Mouse (Mus musculus) megakaryocyte progenitor cell, adult 5-6 weeks (primary cell): ENCODE data around the gene Tex26. TPM values are rescaled to one million over a fixed set of nuclear protein-coding genes. Genes with fewer than 3 reads are reported as not detected.

Experiments
- ATAC-seq: replicated peaks from 2 replicates; pipeline ENCODE4 v1.8.0; 2016; ENCODE audit warnings: mild to moderate bottlenecking, moderate TSS enrichment, inconsistent platforms; ENCODE audit not compliant: poor library complexity
- total RNA-seq, 2 experiments: library from RNA; stranded (forward) in 1 of 2; stranded (reverse) in 1 of 2; fragments of 157-497, 149-512 nt in 1 of 2; fragments of 200-1000 nt in 1 of 2; gene quantifications; 2 replicates each; pipeline versions ENCODE4 v1.2.3 to v1.2.4; 2015 to 2017

Gene Tex26
- total RNA-seq, 2 experiments from 2014 or later, result not detected

DNA sequence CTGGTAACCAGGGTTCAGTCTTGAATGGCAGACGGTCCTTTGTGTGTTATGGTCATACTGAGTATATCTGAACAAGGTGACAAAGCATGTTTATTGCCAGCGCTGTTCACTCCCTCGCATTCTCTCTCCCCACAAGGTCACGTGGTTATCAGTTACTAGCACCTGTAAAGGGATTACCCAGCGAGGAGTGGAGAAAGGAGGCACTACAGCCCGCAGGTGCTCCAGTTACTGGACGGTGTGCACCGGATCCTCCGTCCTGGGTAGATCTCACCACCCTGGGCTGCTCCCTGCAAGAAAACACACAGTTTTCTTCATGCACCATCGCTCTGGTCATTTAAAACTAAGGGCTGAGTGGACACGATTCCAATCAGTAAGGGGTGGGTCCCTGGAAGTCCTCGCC is 44.8 kb downstream of the Tex26 start:
- peak; percentile 29; the same call in 1 of the 2 replicates for ATAC-seq

DNA sequence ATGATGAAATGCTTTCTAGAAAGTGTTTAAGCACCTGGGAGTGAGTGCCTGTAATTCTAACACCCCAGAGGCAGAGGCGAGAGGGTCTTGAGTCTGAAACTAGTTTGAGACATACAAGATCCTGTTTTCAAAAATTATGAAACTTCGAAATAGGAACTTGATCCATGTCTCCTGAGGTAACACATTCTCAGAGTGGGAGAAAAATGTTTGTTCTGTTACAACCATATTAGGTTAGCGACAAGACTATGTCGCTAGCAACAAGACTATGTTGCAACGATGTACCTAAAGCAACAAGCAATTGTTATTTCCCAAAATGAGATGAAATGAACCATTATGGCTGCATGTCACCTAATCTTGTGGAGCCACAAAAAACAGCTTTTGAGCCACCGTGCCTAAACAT is 46.0 kb downstream of the Tex26 start:
- peak; percentile 64 for ATAC-seq

DNA sequence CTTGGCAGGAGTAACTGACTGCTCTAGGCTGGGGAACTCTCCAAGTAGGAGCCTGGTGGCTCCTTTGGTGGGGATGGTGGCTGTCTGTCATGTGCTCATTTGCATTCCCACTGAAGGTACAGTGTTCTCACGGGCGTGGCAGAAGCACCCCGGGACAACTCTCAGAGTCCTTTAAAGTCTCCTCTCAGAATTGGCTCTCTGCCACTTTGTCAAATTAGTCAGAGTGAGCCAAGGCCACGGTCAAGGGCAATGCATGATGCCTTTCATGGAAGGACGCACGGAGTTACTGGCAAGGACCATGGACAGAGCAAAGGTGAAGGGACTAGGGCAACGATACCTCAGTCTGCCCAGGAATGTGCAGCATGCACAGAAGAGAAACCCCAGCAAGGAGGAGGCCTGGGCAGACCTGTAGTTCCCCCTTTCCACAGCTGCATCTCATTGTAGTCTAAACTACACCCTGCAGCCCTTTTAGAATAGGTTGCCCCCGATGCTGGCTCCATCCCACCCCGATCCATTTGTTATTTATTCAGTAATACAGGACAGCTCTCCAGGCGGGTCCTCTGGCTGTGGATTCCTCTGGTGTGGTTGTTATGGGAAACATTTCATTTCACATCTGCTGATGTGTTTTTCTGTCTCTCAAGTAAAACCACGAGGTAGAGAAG is 49.0 kb downstream of the Tex26 start:
- ATAC-seq, result no peak

DNA sequence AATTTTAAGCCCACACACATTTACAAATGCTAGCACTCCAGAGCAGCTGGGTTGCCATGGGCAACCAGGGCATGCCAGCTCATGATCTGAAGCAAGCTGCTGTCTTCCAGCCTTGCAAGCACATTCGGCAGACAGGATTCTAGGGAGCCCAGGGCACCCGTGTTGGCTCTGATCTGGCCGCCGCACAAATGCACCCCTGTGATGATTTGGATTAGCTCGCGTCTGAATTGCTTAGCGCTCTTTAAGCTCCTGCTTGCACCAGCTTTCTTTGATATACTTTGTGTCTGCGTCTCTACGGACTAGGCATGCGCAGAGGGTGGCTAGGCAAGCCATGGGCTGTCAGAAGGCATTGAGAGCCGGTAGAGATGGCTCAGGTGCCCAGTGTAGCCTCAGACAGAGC is 49.7 kb downstream of the Tex26 start:
- ATAC-seq, result no peak

DNA sequence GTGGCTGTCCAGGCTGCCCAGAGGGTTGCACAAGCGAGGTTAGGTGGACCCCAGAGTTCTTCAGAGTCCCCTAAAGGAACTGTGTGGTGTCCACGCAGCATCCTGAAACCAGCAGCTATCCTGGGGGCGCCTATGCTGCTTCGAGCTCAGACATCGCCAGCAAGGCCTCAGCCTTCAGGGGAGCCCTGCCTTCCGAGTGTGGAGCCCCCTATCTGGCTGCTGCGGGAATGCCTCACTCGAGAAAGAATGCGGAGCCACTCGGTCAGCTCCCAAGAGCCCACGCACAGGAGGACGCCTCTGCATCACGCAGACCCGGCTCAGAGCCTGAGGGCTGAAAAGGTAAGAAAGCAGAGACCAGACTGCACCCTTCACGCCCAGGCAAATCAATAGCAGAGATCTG is 50.8 kb downstream of the Tex26 start:
- ATAC-seq, result no peak

DNA sequence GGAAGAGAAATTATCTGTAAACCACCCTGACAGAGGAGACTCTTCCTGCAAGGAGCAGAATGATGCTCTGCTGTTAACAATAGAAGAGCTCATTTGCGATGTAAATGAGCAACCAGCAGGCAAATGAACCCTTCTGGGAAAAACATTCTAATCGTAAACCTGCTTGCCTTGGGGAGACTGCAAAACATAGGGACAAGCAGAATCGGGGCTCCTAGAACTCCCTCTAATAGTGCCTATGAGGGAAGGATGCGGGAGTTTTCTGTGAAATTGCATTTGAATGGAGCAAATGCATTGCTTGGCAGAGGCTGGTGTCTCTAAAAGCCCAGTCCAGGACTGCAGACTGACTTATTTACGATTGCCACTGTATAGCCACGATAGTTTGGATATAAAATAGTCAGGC is 56.2 kb downstream of the Tex26 start:
- no peak for ATAC-seq

DNA sequence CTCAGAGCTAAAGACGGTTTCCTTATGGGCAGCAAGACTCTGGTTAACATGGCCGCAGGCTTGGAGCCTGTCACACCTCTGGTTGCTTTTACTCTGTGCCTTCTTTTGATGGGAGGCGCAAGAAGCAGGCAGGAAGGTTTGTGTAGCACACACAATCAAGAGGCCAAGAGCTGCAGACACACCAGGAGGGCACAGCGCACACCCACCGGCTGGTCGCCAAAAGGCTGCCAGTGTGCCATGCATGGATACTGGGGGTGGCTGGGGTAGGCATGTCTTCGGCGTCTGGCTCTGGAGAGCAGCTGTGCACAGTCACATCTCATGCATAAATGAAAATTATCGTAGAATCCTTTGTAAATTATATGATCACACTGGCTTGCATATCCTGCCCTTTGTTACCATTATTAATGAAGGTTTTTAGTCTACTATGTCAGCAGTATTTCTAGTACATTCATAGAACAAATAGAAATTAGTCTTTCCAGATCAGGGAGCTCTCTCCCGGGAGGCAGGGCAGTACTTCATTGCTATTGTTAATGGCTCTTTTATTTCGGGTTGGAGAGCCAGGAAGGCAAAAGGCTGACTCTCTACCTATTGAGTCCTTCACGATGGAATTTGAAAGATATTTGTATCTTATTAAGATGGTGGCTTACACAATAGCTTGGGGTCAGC is 57.1 kb downstream of the Tex26 start:
- no peak for ATAC-seq

DNA sequence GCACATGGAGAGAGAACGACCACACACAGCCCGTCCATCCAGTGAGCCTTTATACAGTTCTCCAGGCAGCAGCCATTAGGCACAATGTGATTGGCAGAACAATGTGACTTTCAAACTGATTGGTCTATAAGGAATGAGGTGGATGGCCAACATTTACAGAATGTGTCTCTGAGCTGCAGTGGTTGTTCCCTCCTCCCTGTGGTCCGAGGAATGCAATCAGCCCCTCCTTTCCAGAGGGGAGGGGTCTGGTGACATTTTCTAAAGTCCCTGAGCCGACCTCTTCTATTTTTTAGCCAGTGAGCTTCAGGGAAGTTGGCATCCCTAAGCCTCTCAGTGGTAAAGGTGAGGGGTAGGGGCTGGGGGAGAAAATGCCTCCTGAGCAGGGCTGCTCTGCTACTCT is 60.5 kb downstream of the Tex26 start:
- ATAC-seq, result no peak

DNA sequence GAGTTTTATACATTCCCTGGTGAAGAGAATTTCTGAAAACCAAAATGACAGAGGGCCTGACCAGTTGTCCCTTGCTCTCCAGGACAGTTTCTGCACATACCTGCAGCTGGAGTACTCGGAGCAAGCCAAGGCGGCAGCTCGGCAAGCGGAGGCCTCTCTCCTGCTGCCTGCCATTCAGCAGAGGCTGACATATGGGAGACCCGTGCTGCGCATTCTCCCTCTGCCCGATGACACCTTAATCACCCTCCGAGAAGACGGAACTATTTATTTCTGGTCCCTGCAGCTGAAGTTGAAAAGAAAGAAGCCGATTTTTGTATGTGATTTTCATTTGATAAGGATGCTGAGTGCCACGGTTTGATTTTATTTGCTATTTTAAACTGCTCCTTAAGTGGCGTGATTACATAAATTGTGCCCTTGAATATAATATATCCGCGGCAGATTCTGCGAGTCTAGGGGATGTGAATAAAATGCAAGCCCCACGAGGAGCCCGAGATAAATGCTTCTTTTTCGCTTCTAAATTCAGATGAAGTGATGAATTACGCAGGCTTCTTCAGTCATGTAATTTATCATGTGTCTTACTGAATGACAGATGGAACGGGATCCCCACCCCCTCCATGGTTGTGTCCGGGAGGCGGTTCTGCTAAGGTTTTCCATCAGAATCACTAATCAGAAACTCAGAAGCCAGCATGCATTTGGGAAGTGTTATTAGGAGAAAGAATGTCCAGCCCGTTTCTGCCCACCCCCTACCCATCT is 64.1 kb downstream of the Tex26 start:
- ATAC-seq, result no peak

DNA sequence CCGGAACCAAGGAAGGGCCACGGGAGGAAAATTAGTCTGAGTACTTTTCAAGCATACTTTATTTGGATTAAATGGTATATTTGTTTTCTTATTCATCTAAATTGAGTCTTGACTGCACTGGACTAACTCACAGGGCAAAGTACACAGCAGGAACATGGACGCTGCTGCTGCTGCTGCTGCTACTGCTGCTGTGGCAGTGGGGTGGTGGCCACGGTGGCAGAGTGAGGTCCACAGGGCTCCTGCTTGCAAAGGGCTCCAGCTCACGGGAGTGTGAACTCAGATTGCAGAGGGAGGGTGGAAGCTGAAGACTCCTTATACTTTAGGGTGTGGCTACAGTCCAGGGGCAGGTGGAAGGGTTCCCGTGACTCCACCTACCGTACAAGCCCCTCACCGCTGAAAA is 65.5 kb downstream of the Tex26 start:
- ATAC-seq, result no peak

DNA sequence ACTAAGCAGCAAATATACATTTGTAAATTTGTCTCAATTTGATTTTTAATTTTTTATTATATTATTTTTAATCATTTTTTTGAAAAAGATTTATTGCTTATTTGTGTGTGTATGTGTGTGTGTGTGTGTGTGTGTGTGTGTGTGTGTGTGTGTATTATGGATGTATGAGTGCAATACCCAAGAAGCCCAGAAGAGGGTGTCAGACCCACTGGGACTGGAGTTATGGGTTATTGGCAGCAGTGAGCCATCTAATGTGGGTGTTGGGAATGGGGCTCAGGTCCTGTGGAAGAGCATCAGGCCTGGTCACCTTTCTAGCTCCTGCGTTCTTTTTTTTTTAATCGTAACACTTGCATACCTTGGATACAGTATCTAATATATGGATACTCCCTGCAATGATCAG is 66.6 kb downstream of the Tex26 start:
- ATAC-seq, result no peak

DNA sequence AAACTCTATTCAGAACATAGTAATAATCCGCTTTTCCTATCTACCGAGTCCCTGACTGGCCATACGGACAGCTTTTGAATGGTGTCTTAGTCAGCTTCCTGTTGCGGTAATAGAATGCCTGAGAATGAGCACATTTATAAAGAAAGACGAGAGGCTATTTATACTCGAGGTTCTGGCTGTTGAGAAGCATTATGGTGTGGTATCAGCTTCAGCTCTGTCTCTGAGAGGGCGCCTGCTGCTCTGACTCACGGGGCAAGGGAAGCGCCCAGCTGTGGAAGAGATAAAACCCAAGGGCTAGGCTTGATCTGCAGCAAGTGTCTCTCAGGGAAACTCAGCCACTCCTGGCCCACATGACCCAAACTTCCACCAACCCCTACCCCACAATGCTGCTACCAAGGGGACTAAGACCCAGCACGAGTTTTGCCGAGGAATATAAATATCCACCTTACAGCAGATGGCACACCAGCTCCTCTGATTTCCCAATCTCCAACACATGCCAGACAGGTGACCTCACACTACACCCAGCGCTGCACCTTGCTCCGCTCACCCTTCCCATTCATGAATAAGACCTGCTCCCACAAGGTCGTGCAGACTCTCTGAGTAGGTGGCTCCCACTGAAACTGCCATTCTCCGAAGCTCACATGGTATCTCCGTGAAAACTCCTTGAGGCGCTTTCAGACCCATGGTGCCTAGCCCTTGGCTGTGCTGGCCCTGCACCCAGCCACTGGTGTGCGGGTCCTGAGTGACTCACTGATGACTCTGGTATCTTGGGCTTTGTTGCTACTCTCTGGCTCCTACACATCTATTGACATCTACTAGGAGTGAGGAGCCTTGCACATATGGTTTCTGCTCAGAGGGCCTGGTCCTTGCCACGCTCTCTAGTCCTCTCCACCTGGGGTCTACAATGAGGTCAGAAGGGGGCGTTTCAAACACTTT is 68.9 kb downstream of the Tex26 start:
- 0 out of 2 replicates have a peak, but pooled peaks have one; percentile 20 for ATAC-seq

DNA sequence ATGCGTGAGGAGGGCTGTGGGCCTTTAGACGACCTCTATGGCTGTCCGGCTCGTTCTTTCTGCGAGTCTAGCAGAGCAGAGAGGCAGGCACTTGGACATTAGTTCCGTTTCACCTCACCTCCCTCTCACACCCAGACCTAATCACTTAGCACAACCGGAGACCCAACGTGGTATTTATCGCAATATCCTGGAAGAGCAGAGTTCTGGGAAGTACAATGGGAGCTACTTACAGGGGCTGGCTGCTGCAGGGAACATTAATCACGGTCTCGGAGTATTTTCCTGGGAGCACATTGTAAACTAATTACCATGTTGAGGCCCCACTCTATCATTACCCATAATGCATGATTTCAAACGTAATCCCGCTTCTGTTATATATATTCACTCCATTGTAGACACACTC is 70.9 kb downstream of the Tex26 start:
- ATAC-seq, result no peak

DNA sequence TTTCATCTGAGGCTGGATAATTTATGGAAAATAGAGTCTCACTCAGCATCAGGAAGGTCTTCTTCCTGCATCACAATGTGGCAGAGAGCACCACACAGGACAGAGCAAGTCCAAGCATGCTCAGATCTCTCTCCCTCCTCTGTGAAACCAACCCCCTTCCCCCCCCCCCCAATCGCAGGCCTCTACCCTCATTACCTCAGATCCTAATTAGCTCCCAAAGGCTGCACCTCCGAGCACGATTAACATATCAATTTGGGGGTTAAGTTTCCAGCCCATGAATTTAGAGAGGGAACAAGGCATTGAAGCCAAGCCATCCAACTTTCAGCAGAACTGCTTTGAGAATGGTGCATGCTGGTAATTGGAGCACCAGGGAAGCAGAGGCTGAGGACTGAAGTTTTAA is 73.2 kb downstream of the Tex26 start:
- ATAC-seq, result no peak

DNA sequence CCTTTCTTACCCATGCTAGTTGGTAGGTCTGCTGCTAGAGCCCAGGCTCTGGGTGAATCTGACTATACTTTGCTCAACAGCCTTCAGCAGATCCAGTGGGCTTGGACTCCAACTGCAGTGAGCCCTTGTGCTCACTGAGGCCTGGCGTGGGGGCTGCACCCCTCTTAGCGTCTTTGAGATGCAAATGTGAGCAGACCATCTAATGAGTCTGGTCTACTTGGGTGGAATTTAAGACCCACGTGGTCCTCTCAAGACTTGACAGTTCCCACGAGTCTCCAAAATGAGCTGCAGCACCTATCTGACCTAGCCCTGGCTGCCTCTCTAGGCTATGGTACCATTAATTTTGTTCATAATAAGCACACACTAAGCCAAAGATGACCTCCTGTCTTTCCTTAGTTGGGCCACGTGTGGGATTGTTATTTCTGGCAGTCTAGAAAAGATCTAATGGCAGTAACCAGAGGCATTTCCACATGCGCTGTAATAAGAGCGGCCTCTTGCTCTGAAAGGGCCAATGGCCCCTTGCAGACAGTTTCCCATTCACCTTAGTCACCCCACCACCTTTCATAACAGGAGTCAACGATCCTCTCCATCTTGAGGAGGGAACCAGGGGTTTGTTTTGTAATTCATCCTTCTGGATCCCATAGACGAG is 74.1 kb downstream of the Tex26 start:
- ATAC-seq, result no peak

DNA sequence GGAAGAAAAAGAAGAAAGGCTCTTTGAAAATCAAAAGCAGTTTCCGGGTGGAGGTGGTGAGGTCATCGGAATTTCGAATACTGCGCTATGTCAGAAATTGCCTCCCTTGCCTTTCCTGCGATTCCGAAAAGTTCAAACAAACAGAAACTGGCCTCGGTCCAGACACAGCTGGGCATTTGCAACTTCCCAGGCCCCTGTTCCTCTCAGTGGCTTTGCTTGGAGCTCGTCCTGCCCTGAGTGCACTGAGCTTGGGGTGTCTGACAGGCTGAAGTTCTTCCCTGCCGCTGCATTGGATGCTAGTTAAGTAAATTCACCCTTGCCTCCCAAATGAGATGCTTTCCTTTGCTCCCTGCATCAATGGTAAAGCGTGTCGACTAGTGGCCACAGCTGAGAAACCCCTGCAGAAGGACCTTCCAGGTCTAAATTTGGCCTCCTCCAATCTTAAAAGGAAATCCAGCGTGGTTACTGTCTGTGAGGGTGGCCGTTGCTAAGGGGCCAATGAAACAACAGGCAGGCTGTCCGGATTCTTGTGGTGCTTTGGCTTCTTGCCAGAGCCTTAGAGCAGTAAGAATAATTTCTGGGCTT is 74.7 kb downstream of the Tex26 start:
- 0 out of 2 replicates have a peak, but pooled peaks have one; percentile 20 for ATAC-seq

DNA sequence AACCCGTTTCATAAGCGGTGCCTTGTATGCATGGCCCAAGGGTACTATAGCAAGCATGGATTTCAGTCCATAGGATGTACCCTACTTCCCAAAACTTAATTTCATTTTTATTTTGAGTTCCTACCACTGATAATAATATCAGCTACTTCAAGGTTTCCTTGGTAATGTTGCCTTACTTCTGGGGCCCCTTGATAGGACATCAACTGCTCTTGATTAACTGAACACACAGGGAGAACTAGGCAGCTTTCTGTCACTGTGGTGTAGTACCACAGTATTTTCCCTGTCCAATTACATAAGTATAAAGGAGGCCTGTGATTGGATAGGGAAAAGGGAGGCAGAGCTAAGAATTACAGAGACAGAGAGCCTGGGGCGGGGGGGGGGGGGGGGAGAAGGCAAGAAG is 75.4 kb downstream of the Tex26 start:
- ATAC-seq, result peak; percentile 64

DNA sequence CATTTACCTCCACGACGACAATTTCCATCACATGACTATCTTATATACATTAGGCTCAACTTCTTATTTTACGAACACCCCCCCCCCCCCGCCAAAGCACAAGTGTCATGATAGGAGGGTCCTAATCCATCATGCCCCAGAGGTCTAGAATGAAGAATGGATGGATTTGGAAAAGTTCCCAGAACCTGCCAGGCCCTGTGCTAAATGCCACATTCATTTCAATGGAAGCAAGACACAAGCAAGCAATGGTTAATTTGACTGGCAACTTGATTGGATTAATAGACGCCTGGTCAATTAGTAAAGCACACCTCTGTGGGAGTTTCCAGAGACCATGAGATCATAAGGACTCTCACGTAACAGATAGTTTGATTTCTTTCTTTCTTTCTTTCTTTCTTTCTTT is 77.7 kb downstream of the Tex26 start:
- no peak for ATAC-seq
